Mouse (Mus musculus): ENCODE results near the gene Olfr1357. TPM values are rescaled to one million over a fixed set of nuclear protein-coding genes. Genes with fewer than 3 reads are reported as not detected.
"Not testable (repeated sequence)": the region's sequence is repeated elsewhere in the genome, so short reads cannot be mapped to it uniquely, and the experiment has no call there.

Olfr1357 gene
- not detected in 2 replicates for polyA plus RNA-seq (2012; rRNA removed)
- polyA plus RNA-seq (2014; fragmentation: Nextera tagmentation; extraction: Ambion mirVana): not detected in 2 replicates

- no peak within 1 kb of the TSS for H3K9ac ChIP-seq (replicated peaks)
- no peaks in the 10 kb centered on the region for H3K36me3 ChIP-seq (replicated peaks; ENCODE audit: control insufficient read depth, insufficient read depth, low read depth)
- no peaks in the 10 kb centered on the region for H3K27me3 ChIP-seq (ENCODE audit: control insufficient read depth, insufficient read depth, low read length)
- no peak within 1 kb of the TSS for H3K27ac ChIP-seq
- no peaks in the 10 kb centered on the region for H3K9me3 ChIP-seq (ENCODE audit: control insufficient read depth, low read length)
- WGBS (ENCODE audit: insufficient replicate concordance): 44% methylated on average over 1 of the region's 1 CpGs
- ATAC-seq (ENCODE audit: insufficient read depth) (no peak), DNase-seq (ENCODE audit: low read depth in 3 of 3, low spot score in 3 of 3) (no peak)
- TF ChIP-seq CTCF (IDR thresholded peaks at IDR 0.05; ENCODE audit: low read depth) (no peak), EP300 (IDR thresholded peaks at IDR 0.05; ENCODE audit: low read depth) (no peak)
- no peak within 1 kb of the TSS for H3K4me3 ChIP-seq (ENCODE audit: insufficient read depth in 1 of 2, low read depth in 2 of 2, low read length in 2 of 2)
- H3K4me2 ChIP-seq (ENCODE audit: low read depth): no peak within 1 kb of the TSS
- no peaks in the 10 kb centered on the region for H3K4me1 ChIP-seq (replicated peaks; ENCODE audit: control insufficient read depth in 2 of 2, insufficient read depth in 2 of 2, low read length in 1 of 2)
Observed at GRCm38 (mm10) chr10:78617974-78618373, at the start of gene Olfr1357. Gene Olfr1357, minus strand, starts transcription at chr10:78618074.

DNA sequence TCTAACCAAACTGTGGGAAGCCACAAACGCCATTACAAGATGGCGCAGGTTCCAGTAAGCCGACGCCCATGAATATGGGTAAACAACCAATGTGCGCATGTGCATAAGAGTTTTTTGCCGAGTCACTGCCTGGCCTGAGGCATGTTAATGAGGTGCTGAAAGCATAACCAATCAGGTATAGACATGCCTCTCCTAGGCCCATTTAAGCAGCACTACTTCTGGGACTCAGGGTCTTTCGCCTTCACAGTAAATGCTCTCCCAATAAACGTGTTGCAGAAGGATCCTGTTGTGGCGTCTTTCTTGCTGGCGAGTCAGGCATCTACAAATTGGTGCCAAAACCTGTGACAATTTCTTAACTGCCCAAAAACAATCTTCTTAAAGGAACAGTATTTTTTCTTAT lies 48.8 kb upstream of the Olfr1357 start:
- not testable (repeated sequence) for ATAC-seq (ENCODE audit: insufficient read depth); DNase-seq (ENCODE audit: low read depth in 3 of 3, low spot score in 3 of 3); H3K4me2 ChIP-seq (ENCODE audit: low read depth); H3K27me3 ChIP-seq (ENCODE audit: control insufficient read depth, insufficient read depth, low read length); H3K27ac ChIP-seq; H3K4me3 ChIP-seq (ENCODE audit: insufficient read depth in 1 of 2, low read depth in 2 of 2, low read length in 2 of 2); H3K4me1 ChIP-seq (replicated peaks; ENCODE audit: control insufficient read depth in 2 of 2, insufficient read depth in 2 of 2, low read length in 1 of 2); H3K9me3 ChIP-seq (ENCODE audit: control insufficient read depth, low read length); H3K9ac ChIP-seq (replicated peaks); H3K36me3 ChIP-seq (replicated peaks; ENCODE audit: control insufficient read depth, insufficient read depth, low read depth)
- 77% methylated on average over 10 of the region's 10 CpGs for WGBS (ENCODE audit: insufficient replicate concordance)

- ATAC-seq (ENCODE audit: insufficient read depth) (no peak), DNase-seq (ENCODE audit: low read depth in 3 of 3, low spot score in 3 of 3) (no peak)
- H3K4me3 ChIP-seq (ENCODE audit: insufficient read depth in 1 of 2, low read depth in 2 of 2, low read length in 2 of 2): no peak overlapping the region
- no peaks in the 10 kb centered on the region for H3K9me3 ChIP-seq (ENCODE audit: control insufficient read depth, low read length)
- H3K27me3 ChIP-seq (ENCODE audit: control insufficient read depth, insufficient read depth, low read length): no peaks in the 10 kb centered on the region
- WGBS (ENCODE audit: insufficient replicate concordance): 75% methylated on average over 1 of the region's 1 CpGs
- no peaks in the 10 kb centered on the region for H3K36me3 ChIP-seq (replicated peaks; ENCODE audit: control insufficient read depth, insufficient read depth, low read depth)
- no peak overlapping the region for H3K27ac ChIP-seq
- H3K4me2 ChIP-seq (ENCODE audit: low read depth): no peak overlapping the region
- no peak for TF ChIP-seq EP300 (IDR thresholded peaks at IDR 0.05; ENCODE audit: low read depth)
- TF ChIP-seq CTCF (IDR thresholded peaks at IDR 0.05; ENCODE audit: low read depth): no peak
- H3K9ac ChIP-seq (replicated peaks): no peak overlapping the region
- H3K4me1 ChIP-seq (replicated peaks; ENCODE audit: control insufficient read depth in 2 of 2, insufficient read depth in 2 of 2, low read length in 1 of 2): no peaks in the 10 kb centered on the region
Observed at GRCm38 (mm10) chr10:78664546-78664945, 46.7 kb upstream of the Olfr1357 start.

- Histone ChIP-seq H3K4me2 (ENCODE audit: low read depth) (no peak overlapping the region), H3K36me3 (replicated peaks; ENCODE audit: control insufficient read depth, insufficient read depth, low read depth) (no peaks in the 10 kb centered on the region), H3K4me3 (ENCODE audit: insufficient read depth in 1 of 2, low read depth in 2 of 2, low read length in 2 of 2) (no peak overlapping the region), H3K4me1 (replicated peaks; ENCODE audit: control insufficient read depth in 2 of 2, insufficient read depth in 2 of 2, low read length in 1 of 2) (no peaks in the 10 kb centered on the region), H3K9ac (replicated peaks) (no peak overlapping the region), H3K27ac (no peak overlapping the region), H3K9me3 (ENCODE audit: control insufficient read depth, low read length) (no peaks in the 10 kb centered on the region), H3K27me3 (ENCODE audit: control insufficient read depth, insufficient read depth, low read length) (no peaks in the 10 kb centered on the region)
- WGBS (ENCODE audit: insufficient replicate concordance): 59% methylated on average over 1 of the region's 1 CpGs
- TF ChIP-seq CTCF (IDR thresholded peaks at IDR 0.05; ENCODE audit: low read depth): no peak
- DNase-seq (ENCODE audit: low read depth in 3 of 3, low spot score in 3 of 3) (no peak), ATAC-seq (ENCODE audit: insufficient read depth) (no peak)
Observed at GRCm38 (mm10) chr10:78661198-78661597, 43.3 kb upstream of the Olfr1357 start.

DNA sequence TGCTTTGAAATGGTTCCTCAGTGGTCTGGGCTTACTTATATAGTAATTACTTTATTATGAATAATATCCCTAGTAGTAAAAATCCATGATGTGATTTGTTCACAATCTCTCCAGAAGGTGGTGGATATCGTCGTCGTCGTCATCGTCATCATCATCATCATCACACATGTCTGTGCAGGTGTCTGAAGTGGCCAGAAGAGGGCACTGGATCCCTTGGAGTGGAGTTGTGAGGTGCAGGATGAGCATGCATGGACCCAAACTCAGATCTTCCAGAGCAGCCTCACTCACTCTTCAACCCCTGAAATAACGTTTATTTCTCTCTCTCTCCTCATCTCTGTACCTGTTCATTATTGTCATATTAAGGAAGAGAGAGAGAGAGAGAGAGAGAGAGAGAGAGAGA lies 14.4 kb upstream of the Olfr1357 start:
- no peak for TF ChIP-seq EP300 (IDR thresholded peaks at IDR 0.05; ENCODE audit: low read depth)
- TF ChIP-seq CTCF (IDR thresholded peaks at IDR 0.05; ENCODE audit: low read depth): peak; percentile 66
- Histone ChIP-seq H3K9me3 (ENCODE audit: control insufficient read depth, low read length) (no peaks in the 10 kb centered on the region), H3K27me3 (ENCODE audit: control insufficient read depth, insufficient read depth, low read length) (no peaks in the 10 kb centered on the region), H3K4me1 (replicated peaks; ENCODE audit: control insufficient read depth in 2 of 2, insufficient read depth in 2 of 2, low read length in 1 of 2) (no peaks in the 10 kb centered on the region), H3K4me3 (ENCODE audit: insufficient read depth in 1 of 2, low read depth in 2 of 2, low read length in 2 of 2) (no peak overlapping the region), H3K9ac (replicated peaks) (no peak overlapping the region), H3K4me2 (ENCODE audit: low read depth) (no peak overlapping the region), H3K36me3 (replicated peaks; ENCODE audit: control insufficient read depth, insufficient read depth, low read depth) (no peaks in the 10 kb centered on the region), H3K27ac (no peak overlapping the region)
- ATAC-seq (ENCODE audit: insufficient read depth) (no peak), DNase-seq (ENCODE audit: low read depth in 3 of 3, low spot score in 3 of 3) (peak in 1 of 3 experiments; percentile 6)
- 21% methylated on average over 6 of the region's 6 CpGs for WGBS (ENCODE audit: insufficient replicate concordance)
